Mouse (Mus musculus) embryonic facial prominence, embryonic 14.5 days (tissue): Measurements from ENCODE around the gene Gm29776. TPM values are rescaled to one million over a fixed set of nuclear protein-coding genes. Genes with fewer than 3 reads are reported as not detected.

Experiments used
- ATAC-seq: fragments of 200-750 bp; cut with Nextera tagmentation; 2 replicates; pipeline ENCODE4 v1.8.0; 2017; ENCODE audit warnings: low read depth, moderate number of reproducible peaks, moderate TSS enrichment
- DNase-seq: peaks from one replicate; pipeline ENCODE4 v3.0.0-alpha.2; 2015; ENCODE audit warnings: low spot score
- H3K27ac ChIP-seq: fragments of 300-500 bp; sonication (generic); replicated peaks from 2 replicates; pipeline ENCODE4 v1.5.1; 2014; ENCODE audit warnings: low read depth, mild to moderate bottlenecking, low read length, moderate library complexity
- H3K27me3 ChIP-seq: fragments of 300-500 bp; sonication (generic); replicated peaks from 2 replicates; pipeline ENCODE4 v1.6.1; 2014; ENCODE audit warnings: low read length; ENCODE audit not compliant: control insufficient read depth, insufficient read depth
- H3K36me3 ChIP-seq: fragments of 300-500 bp; sonication (generic); 2 replicates; pipeline ENCODE4 v1.6.1; 2014; ENCODE audit warnings: low read length, mixed read lengths; ENCODE audit not compliant: control insufficient read depth, insufficient read depth
- H3K4me1 ChIP-seq: fragments of 300-500 bp; sonication (generic); 2 replicates; pipeline ENCODE4 v1.6.1; 2014; ENCODE audit warnings: antibody characterized with exemption, low read length; ENCODE audit not compliant: control insufficient read depth, insufficient read depth
- H3K4me2 ChIP-seq: fragments of 300-500 bp; sonication (generic); 2 replicates; pipeline ENCODE4 v1.6.1; 2014; ENCODE audit warnings: low read depth, mild to moderate bottlenecking, low read length, moderate library complexity, mixed read lengths
- H3K4me3 ChIP-seq: fragments of 300-500 bp; sonication (generic); 2 replicates; pipeline ENCODE4 v1.5.1; 2014; ENCODE audit warnings: low read depth, mild to moderate bottlenecking, low read length
- H3K9ac ChIP-seq: fragments of 300-500 bp; sonication (generic); 2 replicates; pipeline ENCODE4 v1.6.1; 2014; ENCODE audit warnings: low read depth, mild to moderate bottlenecking, low read length, moderate library complexity, mixed read lengths
- H3K9me3 ChIP-seq: fragments of 300-500 bp; sonication (generic); 2 replicates; pipeline ENCODE4 v1.6.1; 2016; ENCODE audit warnings: low read length; ENCODE audit not compliant: control insufficient read depth
- WGBS: fragments of 180-500 bp; shearing (Covaris S2); extraction: QIAGEN DNeasy Blood & Tissue Kit; methylation state at CpG from one replicate; pipeline ENCODE4 v1.1.7; 2014; 5-methylcytosine and 5-hydroxymethylcytosine counted together
- polyA plus RNA-seq: library from polyadenylated mRNA; unstranded; fragments of >200 nt; fragmentation: Nextera tagmentation; extraction: Ambion mirVana; gene quantifications from 2 replicates; pipeline ENCODE4 v1.2.1, GENCODE M21; 2014

Gene Gm29776
- polyA plus RNA-seq, 1 experiment from 2014 or later: 0.17 TPM

DNA sequence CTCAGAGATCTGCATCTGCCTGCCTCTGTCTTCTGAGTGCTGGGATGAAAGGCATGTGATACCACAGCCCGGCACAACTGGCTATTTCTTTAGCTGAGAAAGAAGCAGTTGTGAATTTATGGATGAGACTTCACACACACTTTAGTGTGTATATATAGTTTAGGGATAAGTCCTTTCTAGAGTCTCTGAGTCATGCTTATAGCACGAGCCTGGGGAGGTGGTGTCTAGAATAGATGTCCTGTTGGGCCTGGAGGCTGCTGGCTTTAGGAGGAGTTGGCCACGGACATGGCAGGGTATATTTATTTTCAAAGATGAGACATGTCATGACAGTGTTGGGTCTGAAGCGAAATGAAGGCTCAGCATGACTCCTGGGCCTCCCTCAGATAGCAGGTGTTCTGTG is 35.4 kb upstream of the Gm29776 start:
- H3K36me3 ChIP-seq: no peaks in the 10 kb centered on the region
- ATAC-seq (no peak), DNase-seq (no peak)
- H3K9me3 ChIP-seq: no peaks in the 10 kb centered on the region
- no peaks in the 10 kb centered on the region for H3K27me3 ChIP-seq
- H3K4me2 ChIP-seq: no peak overlapping the region
- H3K4me3 ChIP-seq: no peak overlapping the region
- WGBS: 81% methylated on average over 4 of the region's 4 CpGs
- H3K27ac ChIP-seq: no peak overlapping the region
- peaks cover 8% of the 10 kb centered on the region; the same call in 1 of the 2 replicates for H3K4me1 ChIP-seq
- no peak overlapping the region for H3K9ac ChIP-seq

DNA sequence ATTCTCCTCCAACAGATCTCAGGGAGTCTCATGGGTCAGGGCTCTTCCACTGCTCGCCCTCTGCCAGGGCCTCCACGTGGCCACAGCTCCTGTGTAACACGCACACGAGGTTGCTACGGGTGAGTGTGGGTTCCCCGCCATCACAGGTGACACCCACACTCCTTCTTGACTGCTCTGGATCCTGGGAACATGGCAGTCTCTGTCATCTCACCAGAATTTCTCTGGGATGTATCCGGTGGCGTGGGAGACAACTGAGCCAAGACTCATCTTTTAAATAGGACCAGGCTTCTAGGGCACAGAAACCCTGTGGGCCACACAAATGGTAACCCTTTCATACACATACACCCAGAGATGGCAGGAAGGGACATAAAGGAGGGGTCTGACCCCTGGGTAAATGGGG is 33.6 kb upstream of the Gm29776 start:
- H3K4me2 ChIP-seq: no peak overlapping the region
- no peak overlapping the region for H3K9ac ChIP-seq
- no peaks in the 10 kb centered on the region for H3K27me3 ChIP-seq
- ATAC-seq (no peak), DNase-seq (no peak)
- H3K27ac ChIP-seq: no peak overlapping the region
- no peaks in the 10 kb centered on the region for H3K9me3 ChIP-seq
- peaks cover 5% of the 10 kb centered on the region; the same call in 1 of the 2 replicates for H3K4me1 ChIP-seq
- WGBS: 85% methylated on average over 8 of the region's 8 CpGs
- no peak overlapping the region for H3K4me3 ChIP-seq
- no peaks in the 10 kb centered on the region for H3K36me3 ChIP-seq

DNA sequence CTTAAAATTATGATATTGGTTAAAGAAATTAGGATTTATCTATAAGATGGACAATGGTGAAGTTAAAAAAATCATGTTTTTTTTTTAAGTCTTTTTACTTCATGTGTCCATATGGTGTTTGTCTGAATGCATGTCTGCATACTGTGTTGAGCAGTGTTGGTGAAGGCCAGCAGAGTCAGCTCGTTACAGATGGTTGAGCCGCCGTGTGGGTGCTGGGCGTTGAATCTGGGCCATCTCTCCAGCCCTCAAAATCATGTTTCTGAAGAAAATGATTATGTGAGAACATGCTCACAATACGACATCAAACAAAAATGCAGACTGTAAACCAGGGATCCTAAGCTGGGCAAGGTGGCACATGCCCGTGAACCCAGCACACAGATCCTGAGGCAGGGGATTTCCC is 31.7 kb upstream of the Gm29776 start:
- H3K4me1 ChIP-seq: no peaks in the 10 kb centered on the region
- DNase-seq (no peak), ATAC-seq (no peak)
- H3K27ac ChIP-seq: no peak overlapping the region
- no peaks in the 10 kb centered on the region for H3K36me3 ChIP-seq
- H3K9ac ChIP-seq: no peak overlapping the region
- 69% methylated on average over 6 of the region's 6 CpGs for WGBS
- H3K4me2 ChIP-seq: no peak overlapping the region
- no peaks in the 10 kb centered on the region for H3K27me3 ChIP-seq
- H3K4me3 ChIP-seq: no peak overlapping the region
- H3K9me3 ChIP-seq: no peaks in the 10 kb centered on the region

DNA sequence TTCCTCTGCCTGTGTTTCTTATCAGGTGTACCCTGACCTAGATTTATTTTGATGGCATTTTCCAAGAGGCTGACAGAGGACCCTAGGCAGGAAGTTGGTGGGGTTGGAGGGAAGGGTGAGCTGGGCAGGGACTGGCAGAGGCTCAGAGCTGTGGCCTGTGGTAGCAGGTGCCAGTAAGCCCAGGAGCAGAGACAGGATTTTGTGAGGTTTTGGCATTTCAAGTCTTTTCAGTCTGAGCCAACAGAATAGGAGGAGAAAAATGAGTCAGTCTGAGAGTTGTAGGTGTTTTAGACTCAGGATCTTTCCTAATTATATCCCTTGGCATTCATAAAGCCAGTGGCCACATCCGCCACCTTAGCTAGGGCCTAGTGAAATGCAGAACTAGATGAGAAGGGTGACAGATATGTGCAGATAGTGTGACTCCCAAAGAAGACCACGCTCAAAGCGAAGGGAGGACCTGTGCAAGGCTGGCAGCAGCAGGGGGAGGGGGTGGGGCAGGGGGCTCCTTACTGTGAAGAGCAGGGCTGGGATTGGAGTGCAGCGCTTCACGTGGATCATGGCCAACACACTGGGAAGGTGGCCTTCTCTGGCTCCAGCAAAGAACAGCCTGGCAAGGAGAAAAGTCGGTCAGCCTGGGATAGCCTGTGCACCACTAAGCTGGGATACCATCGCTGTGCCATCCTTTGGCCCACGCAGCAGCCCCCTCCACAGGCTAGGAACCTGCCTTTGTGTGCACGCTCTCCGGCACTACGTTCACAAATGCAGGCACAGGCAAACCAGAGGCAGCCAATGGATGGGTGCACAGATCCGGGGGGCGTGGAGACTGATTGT is 30.4 kb upstream of the Gm29776 start:
- DNase-seq: no peak
- Histone ChIP-seq H3K9me3 (no peaks in the 10 kb centered on the region), H3K4me2 (no peak overlapping the region), H3K9ac (no peak overlapping the region), H3K4me1 (no peaks in the 10 kb centered on the region), H3K27me3 (no peaks in the 10 kb centered on the region), H3K27ac (no peak overlapping the region), H3K36me3 (no peaks in the 10 kb centered on the region), H3K4me3 (no peak overlapping the region)
- ATAC-seq: no peak
- WGBS: 67% methylated on average over 10 of the region's 13 CpGs

DNA sequence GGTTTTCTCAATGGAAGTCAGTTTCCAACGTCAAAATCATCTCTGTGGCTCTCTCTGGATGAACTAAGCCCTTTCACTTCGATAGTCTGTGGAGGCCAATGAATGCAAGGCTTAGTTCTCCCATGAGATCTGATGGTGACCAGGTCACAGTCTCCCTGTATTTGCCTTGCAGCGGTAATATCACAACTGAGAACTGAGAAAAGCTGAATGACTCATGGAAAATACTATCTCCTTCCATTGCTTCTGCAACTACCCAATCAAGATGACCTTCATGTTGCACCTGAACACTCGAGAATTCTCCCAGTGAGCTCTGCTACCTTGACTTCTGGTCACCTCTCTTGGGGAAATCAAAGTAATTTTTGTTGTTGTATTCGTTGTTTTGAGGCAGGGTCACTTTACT is 28.9 kb upstream of the Gm29776 start:
- no peak overlapping the region for H3K9ac ChIP-seq
- no peak for ATAC-seq
- no peaks in the 10 kb centered on the region for H3K27me3 ChIP-seq
- H3K4me1 ChIP-seq: no peaks in the 10 kb centered on the region
- 73% methylated on average over 5 of the region's 5 CpGs for WGBS
- no peak overlapping the region for H3K4me2 ChIP-seq
- H3K4me3 ChIP-seq: no peak overlapping the region
- no peak for DNase-seq
- no peaks in the 10 kb centered on the region for H3K36me3 ChIP-seq
- H3K27ac ChIP-seq: no peak overlapping the region
- H3K9me3 ChIP-seq: no peaks in the 10 kb centered on the region

DNA sequence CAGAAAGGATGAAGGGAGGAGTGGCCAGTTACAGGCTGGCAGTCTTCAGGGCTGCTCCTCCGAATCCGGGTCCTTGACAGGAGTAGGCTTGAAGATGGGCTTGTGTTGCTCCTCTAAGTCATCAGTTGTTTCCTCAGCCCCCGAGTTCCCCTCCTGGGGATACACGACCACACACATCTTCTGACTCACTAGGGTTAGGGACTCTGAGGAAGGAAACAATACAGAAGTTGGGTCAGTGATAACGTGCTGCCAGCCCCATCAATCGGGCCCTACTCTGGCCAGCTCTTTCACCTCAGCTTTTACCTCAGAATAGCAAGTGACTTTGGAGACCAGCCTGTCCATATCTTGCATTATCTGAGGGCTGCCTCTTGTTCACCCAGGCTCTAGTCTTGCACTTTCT is 25.4 kb upstream of the Gm29776 start:
- no peak overlapping the region for H3K27ac ChIP-seq
- H3K4me1 ChIP-seq: no peaks in the 10 kb centered on the region
- no peaks in the 10 kb centered on the region for H3K9me3 ChIP-seq
- H3K4me3 ChIP-seq: no peak overlapping the region
- no peaks in the 10 kb centered on the region for H3K27me3 ChIP-seq
- DNase-seq: no peak
- WGBS: 74% methylated on average over 5 of the region's 6 CpGs
- no peak for ATAC-seq
- H3K36me3 ChIP-seq: no peaks in the 10 kb centered on the region
- no peak overlapping the region for H3K4me2 ChIP-seq
- H3K9ac ChIP-seq: no peak overlapping the region

DNA sequence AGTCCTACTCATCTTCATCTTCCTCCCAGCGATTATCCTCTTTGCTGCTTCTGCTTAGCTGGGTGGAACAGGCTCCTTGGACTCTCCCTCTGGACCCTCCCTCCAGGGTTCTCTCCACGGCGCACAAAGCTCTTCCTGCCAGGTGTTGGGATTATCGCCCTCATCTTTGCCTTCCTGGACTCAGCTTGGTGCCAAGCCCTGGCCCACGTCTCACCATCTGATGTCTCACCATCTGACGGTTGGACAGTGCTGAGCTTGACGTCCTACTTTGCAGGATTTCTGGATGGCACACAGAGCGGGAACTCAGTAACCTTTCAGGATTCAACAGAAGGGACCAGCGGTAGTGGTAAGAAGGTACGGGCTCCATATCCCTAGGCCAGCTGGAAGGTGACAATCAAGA is 23.1 kb upstream of the Gm29776 start:
- no peak for DNase-seq
- no peak overlapping the region for H3K4me2 ChIP-seq
- H3K27ac ChIP-seq: no peak overlapping the region
- no peak overlapping the region for H3K9ac ChIP-seq
- H3K4me3 ChIP-seq: no peak overlapping the region
- H3K9me3 ChIP-seq: no peaks in the 10 kb centered on the region
- ATAC-seq: no peak
- 77% methylated on average over 10 of the region's 10 CpGs for WGBS
- H3K36me3 ChIP-seq: no peaks in the 10 kb centered on the region
- H3K27me3 ChIP-seq: no peaks in the 10 kb centered on the region
- no peaks in the 10 kb centered on the region for H3K4me1 ChIP-seq

DNA sequence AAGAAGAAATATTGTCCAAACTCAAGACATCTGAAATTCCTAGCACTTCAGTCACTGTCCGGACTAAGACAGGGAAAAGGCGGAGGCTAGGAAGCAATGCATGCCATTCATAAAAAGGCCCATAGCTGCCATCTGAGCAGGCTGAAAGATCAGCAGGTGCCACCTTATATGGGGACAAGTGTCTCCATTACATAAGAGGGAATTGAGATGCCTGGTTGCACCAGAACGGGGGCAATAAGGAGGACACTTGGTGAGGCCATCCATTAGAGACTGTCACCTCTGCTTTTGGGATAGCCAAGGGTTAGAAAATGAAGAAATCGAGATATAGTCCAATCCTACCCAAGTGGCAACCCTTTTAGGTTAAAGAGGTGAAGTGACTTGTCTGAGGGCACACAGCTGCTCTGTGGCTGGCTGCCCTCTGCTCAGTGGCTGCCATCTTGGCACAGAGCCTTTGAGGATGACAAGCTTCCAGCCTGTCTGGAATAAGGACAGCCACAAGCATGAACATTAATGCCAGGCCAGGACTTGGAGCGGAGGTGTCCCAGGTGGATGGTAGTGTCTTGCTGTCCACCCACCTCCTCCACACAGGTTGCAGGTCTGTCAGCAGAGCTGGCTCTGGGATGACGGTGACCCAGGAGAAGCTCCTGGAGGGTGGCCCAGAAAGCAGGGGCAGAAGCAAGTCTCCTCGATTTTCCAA is 22.2 kb upstream of the Gm29776 start:
- no peaks in the 10 kb centered on the region for H3K27me3 ChIP-seq
- no peaks in the 10 kb centered on the region for H3K9me3 ChIP-seq
- H3K4me2 ChIP-seq: no peak overlapping the region
- no peak overlapping the region for H3K4me3 ChIP-seq
- H3K9ac ChIP-seq: no peak overlapping the region
- no peaks in the 10 kb centered on the region for H3K36me3 ChIP-seq
- ATAC-seq (no peak), DNase-seq (no peak)
- 83% methylated on average over 7 of the region's 7 CpGs for WGBS
- no peak overlapping the region for H3K27ac ChIP-seq
- no peaks in the 10 kb centered on the region for H3K4me1 ChIP-seq

DNA sequence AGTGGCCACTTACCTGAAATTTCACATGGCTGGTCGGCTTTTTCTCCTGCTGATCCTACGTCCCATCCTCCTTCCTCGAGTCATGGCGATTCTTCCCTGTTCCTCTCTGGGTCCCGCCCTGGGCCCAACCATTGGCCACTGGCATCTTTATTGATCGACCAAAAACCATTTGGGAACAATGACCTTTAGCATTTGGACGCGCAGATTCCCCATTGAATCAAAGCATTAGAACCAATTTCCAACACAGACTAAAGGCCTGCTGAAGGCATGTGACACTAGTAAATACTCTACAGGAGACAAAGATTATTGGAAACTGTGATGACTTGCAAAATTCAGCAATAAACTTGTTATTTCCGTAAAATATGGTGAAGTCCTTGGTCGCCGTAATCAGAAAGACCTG is 21.4 kb upstream of the Gm29776 start:
- no peak overlapping the region for H3K4me2 ChIP-seq
- no peaks in the 10 kb centered on the region for H3K4me1 ChIP-seq
- H3K27ac ChIP-seq: no peak overlapping the region
- H3K9ac ChIP-seq: no peak overlapping the region
- 90% methylated on average over 11 of the region's 11 CpGs for WGBS
- no peaks in the 10 kb centered on the region for H3K36me3 ChIP-seq
- DNase-seq (no peak), ATAC-seq (no peak)
- H3K9me3 ChIP-seq: no peaks in the 10 kb centered on the region
- H3K4me3 ChIP-seq: no peak overlapping the region
- H3K27me3 ChIP-seq: no peaks in the 10 kb centered on the region
